Mouse (Mus musculus) stomach, embryonic 14.5 days (tissue): ENCODE data around the gene Gm43951. TPM values are rescaled to one million over a fixed set of nuclear protein-coding genes. Genes with fewer than 3 reads are reported as not detected.

Source experiments
- ATAC-seq: fragments of 200-750 bp; cut with Nextera tagmentation; 2 replicates; pipeline ENCODE4 v1.8.0; 2017; ENCODE audit warnings: low read depth, moderate TSS enrichment; ENCODE audit not compliant: insufficient number of reproducible peaks, insufficient read depth, low FRiP score
- H3K27ac ChIP-seq: fragments of 300-500 bp; sonication (generic); 2 replicates; pipeline ENCODE4 v1.5.1; 2014; ENCODE audit warnings: mild to moderate bottlenecking, low read length, moderate library complexity, mixed read lengths
- H3K27me3 ChIP-seq: fragments of 300-500 bp; sonication (generic); 2 replicates; pipeline ENCODE4 v1.6.1; 2014; ENCODE audit warnings: low read length, control low read depth, mixed read lengths; ENCODE audit not compliant: control insufficient read depth, insufficient read depth
- H3K36me3 ChIP-seq: fragments of 300-500 bp; sonication (generic); 2 replicates; pipeline ENCODE4 v1.6.1; 2014; ENCODE audit warnings: mild to moderate bottlenecking, control low read depth, low read length, moderate library complexity, mixed read lengths; ENCODE audit not compliant: control insufficient read depth, insufficient read depth
- H3K4me1 ChIP-seq: fragments of 300-500 bp; sonication (generic); 2 replicates; pipeline ENCODE4 v1.6.1; 2014; ENCODE audit warnings: low read length, control low read depth, mixed read lengths; ENCODE audit not compliant: control insufficient read depth, insufficient read depth
- H3K4me2 ChIP-seq: fragments of 300-500 bp; sonication (generic); replicated peaks from 2 replicates; pipeline ENCODE4 v1.6.1; 2014; ENCODE audit warnings: low read depth, low read length, control low read depth
- H3K4me3 ChIP-seq: fragments of 300-500 bp; sonication (generic); 2 replicates; pipeline ENCODE4 v1.5.1; 2014; ENCODE audit warnings: low read depth, low read length, control low read depth
- H3K9ac ChIP-seq: fragments of 300-500 bp; sonication (generic); replicated peaks from 2 replicates; pipeline ENCODE4 v1.6.1; 2014; ENCODE audit warnings: low read depth, mild to moderate bottlenecking, control low read depth, low read length, moderate library complexity, mixed read lengths
- H3K9me3 ChIP-seq: fragments of 300-500 bp; sonication (generic); 2 replicates; pipeline ENCODE4 v1.6.1; 2016; ENCODE audit warnings: low read depth, low read length, control low read depth; ENCODE audit not compliant: control insufficient read depth
- WGBS: fragments of 180-500 bp; shearing (Covaris S2); extraction: QIAGEN DNeasy Blood & Tissue Kit; methylation state at CpG from one replicate; pipeline ENCODE4 v1.1.7; 2014; 5-methylcytosine and 5-hydroxymethylcytosine counted together
- polyA plus RNA-seq: library from polyadenylated mRNA; unstranded; fragments of >200 nt; fragmentation: Nextera tagmentation; extraction: Ambion mirVana; gene quantifications from 2 replicates; pipeline ENCODE4 v1.2.1, GENCODE M21; 2014

The Gm43951 gene
- polyA plus RNA-seq, 1 experiment from 2014 or later: not detected

DNA sequence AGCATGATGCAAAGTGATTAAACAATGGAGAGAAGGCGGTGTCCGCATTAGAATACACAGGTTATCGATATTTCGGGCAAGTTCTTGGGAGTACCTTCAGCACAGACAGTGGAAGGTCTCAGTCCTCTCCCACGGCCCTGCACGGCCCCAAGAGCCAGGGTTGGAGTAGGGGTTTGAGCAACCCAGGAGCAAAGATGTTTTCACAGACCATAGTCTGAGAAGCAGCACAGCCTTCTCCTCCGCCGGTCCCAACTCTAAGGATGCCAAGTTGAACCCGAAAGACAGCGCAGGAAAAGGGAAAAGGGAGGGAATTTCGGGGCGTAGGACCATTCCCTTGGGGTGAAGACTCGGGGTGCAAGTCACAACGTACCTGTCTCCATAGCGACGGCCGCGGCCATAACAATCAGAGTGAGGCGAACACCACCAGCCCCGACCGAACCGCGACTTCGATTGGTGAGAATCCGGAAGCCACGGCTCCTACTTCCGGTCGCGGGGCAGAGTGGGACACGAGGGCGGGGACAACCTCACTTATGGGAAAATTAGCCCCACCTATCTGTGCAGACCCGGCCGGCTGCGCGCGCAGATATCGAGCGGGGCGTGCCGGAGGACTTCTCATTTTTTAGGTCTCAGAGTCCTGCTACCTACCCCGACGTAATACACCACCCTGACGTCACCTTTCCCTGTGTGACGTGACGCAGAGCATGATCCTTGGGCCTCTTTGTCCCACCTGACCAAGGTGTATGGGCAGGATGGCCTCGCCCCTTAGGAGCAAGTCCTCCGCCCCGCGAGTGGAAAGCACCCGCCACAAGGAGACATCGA is 8.2 kb upstream of the Gm43951 start:
- Histone ChIP-seq H3K9me3 (no peaks in the 10 kb centered on the region), H3K4me2 (peak overlapping the region; percentile 99), H3K27ac (peak overlapping the region; percentile 52; the same call in 1 of the 2 replicates), H3K36me3 (peaks cover 25% of the 10 kb centered on the region), H3K9ac (peak overlapping the region; percentile 58), H3K27me3 (no peaks in the 10 kb centered on the region), H3K4me1 (0 out of 2 replicates have a peak, but pooled peaks cover 3% of the 10 kb centered on the region), H3K4me3 (peak overlapping the region; percentile 89)
- under 1% methylated on average over 51 of the region's 51 CpGs for WGBS
- peak; percentile 97 for ATAC-seq

DNA sequence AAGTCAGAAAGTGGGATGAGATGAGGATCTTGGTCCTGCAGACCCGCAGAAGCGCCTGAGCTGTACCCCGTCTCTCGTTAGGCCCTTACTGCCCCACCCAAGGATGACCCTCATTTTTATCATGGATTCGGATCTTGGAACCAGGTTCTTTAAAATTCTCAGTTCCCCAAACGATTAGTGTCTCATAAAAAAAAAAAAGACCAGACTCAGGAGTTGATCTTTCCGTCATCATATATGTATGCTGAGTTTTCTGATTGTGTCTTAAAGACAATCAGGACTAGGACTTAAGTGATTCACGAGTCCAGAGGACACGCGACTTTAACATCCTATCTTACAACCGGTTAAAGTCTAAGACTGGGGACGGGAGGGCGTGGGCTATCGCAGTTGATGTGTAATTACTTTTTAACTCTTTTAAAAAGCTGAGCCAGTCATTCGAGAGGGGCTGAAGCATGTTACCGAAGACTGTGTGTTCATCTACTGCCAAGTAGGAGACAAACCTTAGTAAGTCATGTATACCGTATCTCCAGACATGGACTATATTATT is 1.3 kb upstream of the Gm43951 start:
- peaks cover 10% of the 10 kb centered on the region for H3K4me1 ChIP-seq
- peak overlapping the region; percentile 7; the same call in 1 of the 2 replicates for H3K27ac ChIP-seq
- peak overlapping the region; percentile 65 for H3K9ac ChIP-seq
- H3K4me2 ChIP-seq: peak overlapping the region; percentile 91
- H3K4me3 ChIP-seq: peak overlapping the region; percentile 84
- no peak for ATAC-seq
- no peaks in the 10 kb centered on the region for H3K27me3 ChIP-seq
- 13% methylated on average over 17 of the region's 17 CpGs for WGBS
- H3K36me3 ChIP-seq: peaks cover 25% of the 10 kb centered on the region
- H3K9me3 ChIP-seq: no peaks in the 10 kb centered on the region

DNA sequence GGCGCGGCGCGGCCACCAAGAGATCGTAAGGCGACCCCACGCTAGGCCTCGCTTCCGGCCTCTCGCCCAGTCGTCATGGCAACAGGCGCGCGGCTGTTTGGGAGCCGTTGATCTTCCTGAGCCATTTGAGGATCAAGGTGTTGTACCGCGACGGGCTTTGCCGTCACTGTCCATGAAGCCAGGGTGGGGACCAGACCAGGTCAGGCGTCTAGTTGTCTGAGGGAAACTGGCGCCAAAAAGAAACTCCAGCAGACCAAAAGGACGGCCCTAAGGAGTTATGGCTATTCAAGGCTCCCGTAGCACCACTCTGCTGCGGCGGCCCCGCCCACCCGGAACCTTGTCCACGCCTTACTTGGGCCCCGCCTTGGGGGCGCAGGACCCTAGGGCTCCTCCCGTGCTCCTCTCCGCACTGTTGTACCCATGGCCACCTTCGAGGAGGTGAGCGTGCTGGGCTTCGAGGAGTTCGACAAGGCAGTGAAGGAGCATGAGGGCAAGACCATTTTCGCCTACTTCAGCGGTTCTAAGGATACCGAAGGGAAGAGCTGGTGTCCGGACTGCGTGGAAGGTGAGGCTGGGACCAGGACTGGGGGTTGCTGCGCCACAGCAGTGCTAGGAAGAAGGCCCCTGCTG is 679 bp upstream of the Gm43951 start, which contains the start of the genes 4933427D14Rik and Txndc17:
Gene 4933427D14Rik (minus strand): TSS at position 256 of the 630 bp plus-strand sequence.
Gene Txndc17 (plus strand): TSS at position 344 of the 630 bp plus-strand sequence.
- WGBS: under 1% methylated on average over 42 of the region's 42 CpGs
- H3K9ac ChIP-seq: peak within 1 kb of the TSS; percentile 65
- peak within 1 kb of the TSS; percentile 91 for H3K4me2 ChIP-seq
- H3K4me3 ChIP-seq: peak within 1 kb of the TSS; percentile 84
- peak; percentile 96 for ATAC-seq
- H3K27ac ChIP-seq: peak within 1 kb of the TSS; percentile 69; the same call in 1 of the 2 replicates
- H3K9me3 ChIP-seq: no peaks in the 10 kb centered on the region
- H3K27me3 ChIP-seq: no peaks in the 10 kb centered on the region
- peaks cover 25% of the 10 kb centered on the region for H3K36me3 ChIP-seq
- H3K4me1 ChIP-seq: peaks cover 10% of the 10 kb centered on the region

DNA sequence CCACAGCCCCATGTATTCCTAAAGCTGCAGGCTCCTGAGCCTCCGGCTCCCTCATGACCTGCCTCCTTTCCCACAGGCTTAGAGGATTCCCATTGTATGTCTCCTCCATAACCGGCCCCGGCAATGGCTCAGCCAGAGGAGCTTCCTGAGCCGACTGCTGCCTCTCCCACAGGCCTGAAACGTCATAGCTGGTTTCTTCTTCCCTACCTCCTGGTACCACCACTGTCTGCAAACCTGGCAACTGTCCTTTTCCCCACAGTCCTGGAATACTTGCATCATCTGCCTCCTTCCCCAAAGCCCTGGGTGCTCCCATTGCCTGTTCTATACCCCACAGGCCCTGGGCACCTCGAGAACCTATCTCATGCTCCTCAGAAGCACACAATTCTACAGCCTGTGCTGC is 1.4 kb downstream of the Gm43951 start:
- Histone ChIP-seq H3K9ac (no peak overlapping the region), H3K27ac (no peak overlapping the region), H3K36me3 (peaks cover 15% of the 10 kb centered on the region; the same call in 1 of the 2 replicates), H3K4me2 (no peak overlapping the region), H3K27me3 (no peaks in the 10 kb centered on the region), H3K4me3 (no peak overlapping the region), H3K4me1 (peaks cover 10% of the 10 kb centered on the region), H3K9me3 (no peaks in the 10 kb centered on the region)
- 88% methylated on average over 6 of the region's 6 CpGs for WGBS
- no peak for ATAC-seq

DNA sequence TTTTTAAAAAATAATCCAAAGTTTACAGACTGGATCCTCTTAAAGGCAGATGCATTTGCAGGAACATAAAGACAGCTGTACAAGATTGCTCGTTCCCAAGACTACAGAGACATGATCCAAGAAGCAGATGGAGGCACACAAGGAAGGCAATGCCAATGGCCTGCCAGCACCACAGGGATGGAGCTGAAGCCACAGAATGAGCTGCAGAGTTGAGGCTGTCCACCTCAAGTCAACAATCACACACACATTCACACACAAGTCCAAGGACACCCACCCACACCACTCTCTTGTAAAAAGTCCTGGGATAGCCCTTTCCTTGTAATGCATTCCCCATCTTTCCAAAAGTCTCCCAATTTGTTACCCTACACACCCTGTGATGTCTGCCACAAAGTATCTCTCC is 3.2 kb downstream of the Gm43951 start:
- Histone ChIP-seq H3K27ac (no peak overlapping the region), H3K4me2 (no peak overlapping the region), H3K36me3 (peaks cover 13% of the 10 kb centered on the region; the same call in 1 of the 2 replicates), H3K27me3 (no peaks in the 10 kb centered on the region), H3K9ac (no peak overlapping the region), H3K4me3 (no peak overlapping the region), H3K9me3 (no peaks in the 10 kb centered on the region), H3K4me1 (peaks cover 10% of the 10 kb centered on the region)
- 83% methylated on average over 1 of the region's 1 CpGs for WGBS
- no peak for ATAC-seq

DNA sequence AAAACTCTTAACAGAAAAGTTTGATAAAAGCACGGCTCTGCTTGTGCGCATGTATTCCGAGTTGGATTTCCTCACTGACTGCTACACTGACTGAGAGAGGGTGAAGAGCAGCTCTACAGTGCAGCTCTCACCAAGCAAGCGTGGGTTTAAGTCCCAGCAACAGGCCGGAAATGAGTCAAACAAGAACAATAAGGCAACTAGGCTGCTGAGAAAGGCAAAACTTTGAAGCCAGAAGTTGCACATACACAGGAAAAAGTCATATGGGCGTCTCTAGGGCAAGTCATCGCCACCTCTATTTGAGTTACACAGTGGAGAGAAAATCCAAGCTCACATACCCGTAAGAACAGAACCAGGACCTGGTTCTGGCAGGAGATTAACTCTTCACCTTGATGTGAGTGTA is 10.1 kb downstream of the Gm43951 start:
- Histone ChIP-seq H3K27ac (no peak overlapping the region), H3K27me3 (no peaks in the 10 kb centered on the region), H3K9me3 (no peaks in the 10 kb centered on the region), H3K4me2 (no peak overlapping the region), H3K4me3 (no peak overlapping the region), H3K9ac (no peak overlapping the region), H3K36me3 (peaks cover 22% of the 10 kb centered on the region; the same call in 1 of the 2 replicates), H3K4me1 (no peaks in the 10 kb centered on the region)
- no peak for ATAC-seq
- 90% methylated on average over 8 of the region's 8 CpGs for WGBS

DNA sequence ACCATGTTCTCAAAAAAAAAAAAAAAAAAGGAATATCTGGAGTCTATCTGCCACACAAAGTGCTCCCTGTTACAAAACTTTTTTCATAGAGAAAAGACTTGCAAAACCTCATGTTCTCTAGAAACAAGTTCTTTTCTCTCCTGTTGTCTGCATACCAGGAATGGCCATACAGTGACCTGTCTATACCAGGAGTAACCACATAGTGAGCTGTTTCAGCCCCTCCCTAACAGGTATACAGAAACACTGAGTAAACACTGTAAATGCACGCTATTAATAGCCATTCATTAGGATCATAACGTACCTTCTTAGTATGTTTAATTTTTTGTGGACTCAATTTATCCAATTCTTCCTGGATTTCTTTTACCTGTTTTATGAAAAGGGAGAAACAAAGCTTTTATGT is 12.4 kb downstream of the Gm43951 start:
- Histone ChIP-seq H3K4me2 (no peak overlapping the region), H3K27me3 (no peaks in the 10 kb centered on the region), H3K27ac (no peak overlapping the region), H3K9ac (no peak overlapping the region), H3K36me3 (peaks cover 36% of the 10 kb centered on the region), H3K9me3 (no peaks in the 10 kb centered on the region), H3K4me3 (no peak overlapping the region), H3K4me1 (no peaks in the 10 kb centered on the region)
- no peak for ATAC-seq
- WGBS: 77% methylated on average over 2 of the region's 2 CpGs

DNA sequence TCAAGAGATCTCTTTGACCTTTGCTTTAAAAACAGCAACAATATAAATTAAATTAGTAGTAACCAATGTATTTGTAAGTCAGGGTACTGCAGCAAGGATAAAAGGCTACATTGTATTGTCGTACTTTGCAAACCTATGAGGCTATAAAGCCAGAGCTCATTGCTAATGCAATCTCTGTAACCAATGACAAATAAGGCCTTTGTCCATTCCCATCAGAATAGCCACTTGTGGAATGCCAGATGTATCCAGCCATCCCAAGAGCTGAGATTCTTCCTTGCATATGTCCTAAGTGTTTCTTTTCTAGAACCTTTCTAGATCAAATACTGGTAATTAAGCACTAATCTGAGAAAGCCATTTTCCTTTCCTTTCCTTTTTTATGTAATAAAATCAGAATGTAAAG is 15.8 kb downstream of the Gm43951 start:
- no peak for ATAC-seq
- Histone ChIP-seq H3K27ac (no peak overlapping the region), H3K4me2 (no peak overlapping the region), H3K9ac (no peak overlapping the region), H3K4me1 (no peaks in the 10 kb centered on the region), H3K27me3 (no peaks in the 10 kb centered on the region), H3K36me3 (peaks cover 27% of the 10 kb centered on the region), H3K4me3 (no peak overlapping the region), H3K9me3 (no peaks in the 10 kb centered on the region)
- 95% methylated on average over 1 of the region's 1 CpGs for WGBS
